Mouse (Mus musculus): ENCODE data around the gene Gm28308. TPM values are rescaled to one million over a fixed set of nuclear protein-coding genes. Genes with fewer than 3 reads are reported as not detected.

The Gm28308 gene
- polyA plus RNA-seq, 1 experiment from 2014 or later: not detected

DNA sequence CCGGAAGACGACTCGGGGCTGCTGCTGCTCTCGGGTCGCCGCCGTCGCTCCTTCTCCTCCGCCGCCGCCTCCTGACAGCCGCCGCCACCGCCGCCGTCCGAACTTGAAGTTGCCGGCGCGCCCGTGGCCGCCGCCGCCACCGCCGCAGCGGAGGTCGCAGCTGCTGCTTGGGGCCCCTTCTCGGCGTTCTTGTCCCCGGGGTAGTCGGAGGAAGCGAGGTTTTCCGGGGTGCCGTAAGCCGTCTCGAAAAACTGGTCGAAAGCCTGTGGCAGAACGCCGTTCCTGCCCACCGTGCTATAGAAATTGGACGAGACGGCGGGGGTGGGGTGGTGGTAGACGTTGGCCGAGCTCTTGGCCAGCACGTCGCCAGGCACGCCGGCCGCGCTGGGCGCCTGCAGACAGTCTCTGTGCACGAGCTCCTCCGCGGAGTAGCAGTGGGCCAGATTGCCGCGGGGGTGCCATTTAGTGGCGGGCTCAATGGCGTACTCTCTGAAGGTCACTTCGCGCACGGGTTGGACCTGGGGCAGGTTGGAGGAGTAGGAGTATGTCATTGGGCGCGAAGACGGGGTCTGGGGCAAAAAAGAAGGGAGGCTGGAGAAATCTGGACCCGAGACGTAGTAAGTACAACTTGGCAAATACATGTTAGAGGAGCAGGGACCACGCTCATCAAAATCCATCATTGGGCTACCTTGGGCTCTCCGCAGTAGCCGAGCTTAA, 32.1 kb upstream of the Gm28308 start:
- ATAC-seq (ENCODE audit: insufficient number of reproducible peaks, low FRiP score): no peak
- Histone ChIP-seq H3K9ac (no peak overlapping the region), H3K27me3 (replicated peaks) (peaks cover 95% of the 10 kb centered on the region)

DNA sequence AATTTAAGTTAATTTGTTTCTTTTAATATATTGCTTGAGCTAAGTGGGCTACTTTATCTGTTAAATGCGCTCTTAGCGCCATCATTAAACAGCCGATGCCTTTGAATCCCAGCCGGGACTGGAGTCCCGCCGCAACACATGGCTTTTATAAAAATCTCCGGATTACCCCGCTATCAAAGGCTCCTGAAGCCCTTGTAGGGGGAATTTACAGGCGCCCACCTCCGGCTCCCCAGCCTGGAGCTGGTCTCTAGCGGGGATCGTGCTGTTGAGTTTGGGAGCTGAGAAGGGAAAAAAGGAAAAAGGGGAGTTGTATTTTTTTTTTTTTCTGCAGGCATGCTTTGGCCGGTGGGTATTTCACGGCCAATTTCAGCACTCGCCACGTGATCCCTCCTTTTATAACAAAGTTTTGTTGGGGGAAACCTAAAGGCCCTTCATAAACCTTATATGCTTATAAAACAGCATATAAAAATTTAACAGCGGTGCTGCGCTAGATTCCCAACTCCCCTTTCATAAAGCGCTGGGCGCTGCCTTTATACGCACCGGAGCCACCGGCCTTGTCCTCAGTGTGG, 31.4 kb upstream of the Gm28308 start:
- Histone ChIP-seq H3K36me3 (no peaks in the 10 kb centered on the region), H3K9me3 (replicated peaks) (no peaks in the 10 kb centered on the region), H3K4me2 (peak overlapping the region; percentile 42), H3K27me3 (replicated peaks) (peaks cover 95% of the 10 kb centered on the region), H3K4me1 (replicated peaks) (0 out of 2 replicates have a peak, but pooled peaks cover 8% of the 10 kb centered on the region), H3K9ac (no peak overlapping the region), H3K4me3 (peak overlapping the region; percentile 16), H3K27ac (ENCODE audit: poor library complexity, severe bottlenecking) (no peak overlapping the region)
- 1% methylated on average over 23 of the region's 23 CpGs for WGBS
- ATAC-seq (ENCODE audit: insufficient number of reproducible peaks, low FRiP score): no peak

More for the DNA sequence above, 32.1 kb upstream of the Gm28308 start:
- Histone ChIP-seq H3K4me2 (peak overlapping the region; percentile 42), H3K27ac (ENCODE audit: poor library complexity, severe bottlenecking) (no peak overlapping the region), H3K4me1 (replicated peaks) (0 out of 2 replicates have a peak, but pooled peaks cover 8% of the 10 kb centered on the region), H3K36me3 (no peaks in the 10 kb centered on the region), H3K4me3 (peak overlapping the region; percentile 16), H3K9me3 (replicated peaks) (no peaks in the 10 kb centered on the region)
- under 1% methylated on average over 66 of the region's 71 CpGs for WGBS

DNA sequence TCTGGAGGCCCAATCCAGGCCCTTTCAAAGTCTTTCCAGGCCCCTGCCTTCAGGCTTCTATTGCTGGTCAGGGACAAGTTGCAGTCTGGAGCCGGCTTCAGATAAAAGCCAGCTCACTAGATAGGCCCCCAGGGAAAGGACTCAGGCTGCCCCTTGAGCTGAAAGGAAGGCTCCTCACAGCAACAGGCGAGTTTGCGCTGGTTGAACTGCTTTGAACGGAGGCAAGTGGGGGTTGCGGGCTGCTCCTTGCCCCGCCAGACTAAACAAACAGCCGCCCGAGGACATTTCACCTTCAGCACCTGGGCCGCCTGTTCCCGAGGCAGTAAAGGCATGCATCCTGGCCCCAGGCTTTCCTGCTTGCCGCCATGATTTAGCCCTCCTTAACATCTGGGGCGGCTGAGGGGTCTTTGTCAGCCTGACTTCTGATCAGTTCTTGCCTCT, 30.6 kb upstream of the Gm28308 start:
- H3K4me3 ChIP-seq: no peak overlapping the region
- 3% methylated on average over 12 of the region's 12 CpGs for WGBS
- no peak for ATAC-seq (ENCODE audit: insufficient number of reproducible peaks, low FRiP score)
- H3K27ac ChIP-seq (ENCODE audit: poor library complexity, severe bottlenecking): no peak overlapping the region
- no peak overlapping the region for H3K4me2 ChIP-seq
- peaks cover 91% of the 10 kb centered on the region for H3K27me3 ChIP-seq (replicated peaks)
- H3K36me3 ChIP-seq: no peaks in the 10 kb centered on the region
- H3K4me1 ChIP-seq (replicated peaks): 0 out of 2 replicates have a peak, but pooled peaks cover 8% of the 10 kb centered on the region
- no peak overlapping the region for H3K9ac ChIP-seq
- H3K9me3 ChIP-seq (replicated peaks): no peaks in the 10 kb centered on the region

DNA sequence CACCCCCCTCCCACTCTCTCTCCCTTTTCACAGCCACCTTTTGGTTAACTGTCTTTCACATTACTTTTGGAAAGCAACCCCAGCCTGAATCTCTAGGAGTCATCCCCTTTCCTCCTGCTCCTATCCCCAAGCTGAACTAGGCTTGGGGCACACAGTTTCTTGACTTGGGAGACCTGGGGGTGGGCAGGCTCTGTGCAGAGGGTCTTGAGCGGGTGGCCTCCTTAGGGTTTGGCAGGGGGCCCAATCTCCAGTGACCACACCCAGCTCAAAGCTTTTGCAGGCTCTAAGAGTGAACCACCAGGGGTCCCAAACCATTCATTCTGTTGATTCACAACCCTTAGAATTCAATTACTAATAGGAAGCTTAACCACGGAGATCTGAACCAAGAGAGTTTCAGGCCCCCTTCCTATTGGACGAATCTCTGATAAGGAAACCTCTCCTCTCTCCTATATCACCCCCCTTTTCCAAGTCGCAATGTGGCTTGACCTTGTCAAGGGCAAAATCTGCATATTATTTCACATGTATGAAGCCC, 29.7 kb upstream of the Gm28308 start:
- ATAC-seq (ENCODE audit: insufficient number of reproducible peaks, low FRiP score): no peak
- H3K4me1 ChIP-seq (replicated peaks): 0 out of 2 replicates have a peak, but pooled peaks cover 8% of the 10 kb centered on the region
- H3K27ac ChIP-seq (ENCODE audit: poor library complexity, severe bottlenecking): no peak overlapping the region
- H3K9ac ChIP-seq: no peak overlapping the region
- no peak overlapping the region for H3K4me3 ChIP-seq
- no peaks in the 10 kb centered on the region for H3K36me3 ChIP-seq
- peaks cover 88% of the 10 kb centered on the region for H3K27me3 ChIP-seq (replicated peaks)
- WGBS: 4% methylated on average over 4 of the region's 4 CpGs
- no peak overlapping the region for H3K4me2 ChIP-seq
- H3K9me3 ChIP-seq (replicated peaks): no peaks in the 10 kb centered on the region

DNA sequence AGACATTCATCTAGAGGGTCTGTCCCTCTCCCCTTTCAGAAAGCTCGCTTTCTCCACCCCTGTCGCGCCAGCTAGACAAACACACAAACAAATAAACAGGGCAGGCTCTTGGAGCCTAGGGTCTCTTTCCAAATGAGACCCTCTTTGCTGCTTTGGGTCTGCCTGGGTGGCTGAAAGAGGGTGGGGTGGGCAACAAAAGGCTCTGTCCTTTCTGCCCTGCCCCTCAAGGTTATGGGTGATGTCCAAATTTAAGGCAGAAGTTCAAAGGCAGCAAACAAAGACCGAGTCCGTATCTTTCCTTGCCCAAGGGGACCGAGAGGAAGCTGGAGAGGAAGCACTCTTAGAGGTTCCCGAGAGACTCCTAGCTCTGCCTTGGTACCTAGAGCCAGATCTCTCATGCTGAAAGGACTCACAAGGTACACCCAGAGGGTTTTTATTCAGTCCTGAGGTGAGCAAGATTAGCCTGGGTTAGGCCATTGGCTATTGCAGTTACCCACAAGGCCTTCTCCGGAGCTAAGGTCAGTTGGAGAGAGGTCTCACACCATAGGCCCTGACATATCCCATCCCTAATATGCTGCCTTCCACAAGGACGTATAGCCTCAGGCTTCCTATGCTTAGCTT, 28.0 kb upstream of the Gm28308 start:
- no peak for ATAC-seq (ENCODE audit: insufficient number of reproducible peaks, low FRiP score)
- 2% methylated on average over 9 of the region's 9 CpGs for WGBS
- peaks cover 90% of the 10 kb centered on the region for H3K27me3 ChIP-seq (replicated peaks)
- no peak overlapping the region for H3K4me2 ChIP-seq
- no peak overlapping the region for H3K27ac ChIP-seq (ENCODE audit: poor library complexity, severe bottlenecking)
- H3K36me3 ChIP-seq: no peaks in the 10 kb centered on the region
- H3K4me1 ChIP-seq (replicated peaks): 0 out of 2 replicates have a peak, but pooled peaks cover 6% of the 10 kb centered on the region
- H3K9me3 ChIP-seq (replicated peaks): no peaks in the 10 kb centered on the region
- no peak overlapping the region for H3K9ac ChIP-seq
- H3K4me3 ChIP-seq: no peak overlapping the region

DNA sequence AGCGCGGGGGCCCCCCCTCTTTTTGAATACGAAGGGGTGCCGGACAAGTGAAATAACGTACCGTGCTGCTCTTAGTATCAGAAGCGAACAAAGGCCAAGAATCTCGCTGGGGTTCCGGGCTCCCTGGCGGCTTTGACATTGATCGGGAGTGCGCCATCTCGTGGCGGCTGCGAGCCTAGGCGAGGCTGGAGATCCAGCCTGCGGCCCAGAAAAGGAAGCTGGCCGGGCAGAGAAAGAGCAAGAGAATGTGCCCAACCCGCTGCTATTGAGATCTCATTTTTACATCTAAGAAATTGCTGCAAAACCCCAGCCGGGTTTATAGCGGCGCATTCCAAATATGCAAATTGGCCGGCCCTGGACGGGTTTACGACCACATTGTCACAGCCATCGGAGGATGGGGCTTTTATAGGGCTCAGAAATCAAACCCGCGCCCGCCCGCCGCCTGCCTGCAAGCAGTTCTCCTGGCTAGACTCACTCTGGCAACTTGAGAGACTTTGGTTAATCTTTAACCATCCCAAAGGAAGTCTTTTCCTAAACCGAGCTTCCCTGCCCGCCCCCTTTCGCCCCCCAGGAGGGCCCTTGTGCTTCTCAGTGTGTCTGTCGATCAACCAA, 27.4 kb upstream of the Gm28308 start, which contains the start of gene Hoxa10:
Gene Hoxa10, minus strand, starts transcription at position 466 of the 612 bp plus-strand sequence.
- ATAC-seq (ENCODE audit: insufficient number of reproducible peaks, low FRiP score): no peak
- 2% methylated on average over 35 of the region's 35 CpGs for WGBS
- Histone ChIP-seq H3K27me3 (replicated peaks) (peaks cover 90% of the 10 kb centered on the region), H3K27ac (ENCODE audit: poor library complexity, severe bottlenecking) (no peak within 1 kb of the TSS), H3K9ac (no peak within 1 kb of the TSS), H3K36me3 (no peaks in the 10 kb centered on the region), H3K4me3 (peak within 1 kb of the TSS; percentile 26), H3K4me1 (replicated peaks) (0 out of 2 replicates have a peak, but pooled peaks cover 6% of the 10 kb centered on the region), H3K4me2 (peak within 1 kb of the TSS; percentile 48), H3K9me3 (replicated peaks) (no peaks in the 10 kb centered on the region)

DNA sequence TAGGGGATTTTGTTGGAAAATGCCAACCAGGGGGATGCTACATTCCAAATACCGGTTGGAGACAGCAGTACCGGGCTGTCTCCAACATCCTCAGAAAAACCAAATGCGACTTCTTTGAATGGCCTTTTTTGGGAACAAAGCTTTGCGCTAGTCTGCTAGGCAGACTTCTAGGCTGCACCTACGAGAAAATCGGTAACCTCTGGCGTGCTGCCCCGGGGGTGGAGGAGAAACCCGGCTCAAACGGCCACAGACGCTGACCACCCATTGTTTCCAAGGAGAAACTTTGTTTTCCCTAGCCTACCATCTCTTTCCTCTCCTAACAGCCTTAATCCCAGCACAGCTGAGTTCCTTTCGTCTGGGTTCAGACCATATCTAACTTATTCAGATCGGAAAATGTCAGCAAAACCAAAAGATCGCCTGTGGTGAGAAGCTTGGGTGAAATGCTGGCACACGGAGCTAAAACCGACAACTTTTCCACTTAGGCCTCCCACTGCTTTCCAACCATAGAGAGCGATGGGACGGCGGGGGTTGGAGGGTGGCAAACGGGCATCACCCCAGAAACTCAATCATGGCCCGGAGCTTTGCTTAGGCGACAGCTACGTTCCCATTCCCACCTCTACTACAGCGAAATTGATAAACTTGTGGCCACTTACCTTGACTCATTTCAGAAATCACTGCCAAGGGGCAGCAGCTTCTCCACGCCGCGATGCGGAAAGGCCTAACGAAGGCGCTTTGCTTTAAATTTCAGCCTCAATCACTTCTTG, 26.7 kb upstream of the Gm28308 start:
- peaks cover 90% of the 10 kb centered on the region for H3K27me3 ChIP-seq (replicated peaks)
- H3K4me2 ChIP-seq: peak overlapping the region; percentile 48
- no peaks in the 10 kb centered on the region for H3K9me3 ChIP-seq (replicated peaks)
- no peak for ATAC-seq (ENCODE audit: insufficient number of reproducible peaks, low FRiP score)
- H3K4me3 ChIP-seq: peak overlapping the region; percentile 26
- no peaks in the 10 kb centered on the region for H3K36me3 ChIP-seq
- H3K4me1 ChIP-seq (replicated peaks): 0 out of 2 replicates have a peak, but pooled peaks cover under 1% of the 10 kb centered on the region
- WGBS: 1% methylated on average over 30 of the region's 30 CpGs
- no peak overlapping the region for H3K27ac ChIP-seq (ENCODE audit: poor library complexity, severe bottlenecking)
- H3K9ac ChIP-seq: no peak overlapping the region

DNA sequence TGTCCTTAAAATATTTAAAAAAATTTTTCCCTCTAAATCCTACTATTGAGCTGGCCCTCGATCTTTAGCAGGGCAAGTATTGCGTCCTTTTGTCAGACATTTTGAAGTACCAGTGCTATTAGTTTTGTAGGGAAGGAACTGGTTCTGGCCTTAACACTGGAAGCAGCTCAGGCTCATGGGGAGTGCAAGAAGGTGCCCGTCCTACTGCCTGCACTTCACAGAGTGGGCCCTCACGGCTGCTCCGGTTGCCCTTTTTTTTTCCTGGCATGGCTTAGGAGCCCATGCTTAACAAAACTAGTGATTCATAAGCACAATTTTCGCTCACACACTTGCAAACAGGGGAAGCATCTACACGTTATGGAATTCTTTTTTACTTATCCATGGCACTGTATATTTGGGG, 25.8 kb upstream of the Gm28308 start:
- no peak overlapping the region for H3K4me2 ChIP-seq
- H3K4me1 ChIP-seq (replicated peaks): no peaks in the 10 kb centered on the region
- H3K9ac ChIP-seq: no peak overlapping the region
- H3K27ac ChIP-seq (ENCODE audit: poor library complexity, severe bottlenecking): no peak overlapping the region
- 1% methylated on average over 7 of the region's 7 CpGs for WGBS
- no peaks in the 10 kb centered on the region for H3K9me3 ChIP-seq (replicated peaks)
- no peaks in the 10 kb centered on the region for H3K36me3 ChIP-seq
- H3K27me3 ChIP-seq (replicated peaks): peaks cover 91% of the 10 kb centered on the region
- H3K4me3 ChIP-seq: no peak overlapping the region
- no peak for ATAC-seq (ENCODE audit: insufficient number of reproducible peaks, low FRiP score)

DNA sequence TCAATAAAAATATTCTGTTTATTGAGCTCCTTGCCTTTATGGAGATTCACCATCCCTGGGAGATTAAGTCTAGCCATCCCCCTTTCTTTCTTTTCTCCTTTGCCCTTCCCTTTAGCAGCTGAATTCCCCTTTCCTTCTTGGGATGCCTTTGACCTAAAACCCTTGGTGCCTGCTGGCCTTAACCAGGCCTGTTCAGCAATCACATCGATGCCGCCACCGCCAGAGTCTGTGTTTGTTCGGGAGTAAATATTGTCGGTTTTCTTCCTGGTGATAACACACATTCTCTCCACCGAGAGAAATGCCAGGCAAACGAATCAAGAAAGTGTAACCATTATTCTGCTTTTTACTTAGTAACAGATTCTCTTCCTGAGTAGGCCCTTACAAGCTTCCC, 25.0 kb upstream of the Gm28308 start:
- peaks cover 91% of the 10 kb centered on the region for H3K27me3 ChIP-seq (replicated peaks)
- no peak for ATAC-seq (ENCODE audit: insufficient number of reproducible peaks, low FRiP score)
- H3K4me1 ChIP-seq (replicated peaks): no peaks in the 10 kb centered on the region
- WGBS: under 1% methylated on average over 7 of the region's 7 CpGs
- no peaks in the 10 kb centered on the region for H3K36me3 ChIP-seq
- no peak overlapping the region for H3K27ac ChIP-seq (ENCODE audit: poor library complexity, severe bottlenecking)
- no peaks in the 10 kb centered on the region for H3K9me3 ChIP-seq (replicated peaks)
- no peak overlapping the region for H3K4me3 ChIP-seq
- H3K4me2 ChIP-seq: no peak overlapping the region
- no peak overlapping the region for H3K9ac ChIP-seq

DNA sequence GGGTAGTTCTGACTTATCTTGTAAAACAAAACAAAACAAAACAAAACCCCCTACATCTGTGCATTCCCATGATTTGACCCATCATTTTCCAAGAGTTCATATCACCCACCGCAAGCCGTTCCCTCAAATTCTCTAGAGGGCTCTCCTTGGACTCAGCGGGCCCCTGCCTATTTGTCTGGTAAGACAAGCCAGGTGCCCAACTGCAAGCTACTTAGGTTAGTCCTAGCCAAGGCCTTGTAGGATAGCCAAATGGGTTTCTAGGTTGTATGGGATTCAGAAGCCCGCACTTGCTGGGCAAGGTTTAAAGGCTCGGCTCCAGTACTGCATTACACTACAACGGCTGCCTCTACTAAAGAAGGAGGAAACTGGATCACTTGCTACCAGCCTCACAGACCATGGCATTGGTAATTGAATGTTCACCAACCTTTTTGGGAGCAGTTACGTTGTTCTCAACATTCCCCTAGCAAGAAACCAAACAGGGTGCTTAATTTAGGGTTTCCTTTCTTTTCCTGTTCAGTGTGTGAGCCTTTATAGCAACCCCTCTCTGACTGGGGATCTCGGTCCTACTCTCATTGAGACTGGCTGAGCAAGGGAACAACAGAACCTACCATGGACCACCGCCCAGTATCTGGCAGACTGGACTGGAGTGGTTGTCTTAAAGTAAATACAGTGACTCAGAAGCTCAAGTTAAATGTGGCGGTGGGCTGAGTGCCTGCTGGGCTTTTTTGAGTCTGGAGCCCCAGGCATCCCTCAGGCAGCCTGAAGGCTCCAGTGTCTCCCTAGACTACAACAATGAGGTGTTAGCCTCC, 24.4 kb upstream of the Gm28308 start:
- Histone ChIP-seq H3K9ac (no peak overlapping the region), H3K4me3 (no peak overlapping the region), H3K4me1 (replicated peaks) (0 out of 2 replicates have a peak, but pooled peaks cover 2% of the 10 kb centered on the region), H3K27me3 (replicated peaks) (peaks cover 91% of the 10 kb centered on the region), H3K27ac (ENCODE audit: poor library complexity, severe bottlenecking) (no peak overlapping the region), H3K4me2 (no peak overlapping the region), H3K9me3 (replicated peaks) (no peaks in the 10 kb centered on the region), H3K36me3 (no peaks in the 10 kb centered on the region)
- WGBS: 8% methylated on average over 10 of the region's 10 CpGs
- no peak for ATAC-seq (ENCODE audit: insufficient number of reproducible peaks, low FRiP score)

Data from heart, embryonic 12.5 days (tissue).